Mouse (Mus musculus): ENCODE data around the gene Tspan9.

The Tspan9 gene

DNA sequence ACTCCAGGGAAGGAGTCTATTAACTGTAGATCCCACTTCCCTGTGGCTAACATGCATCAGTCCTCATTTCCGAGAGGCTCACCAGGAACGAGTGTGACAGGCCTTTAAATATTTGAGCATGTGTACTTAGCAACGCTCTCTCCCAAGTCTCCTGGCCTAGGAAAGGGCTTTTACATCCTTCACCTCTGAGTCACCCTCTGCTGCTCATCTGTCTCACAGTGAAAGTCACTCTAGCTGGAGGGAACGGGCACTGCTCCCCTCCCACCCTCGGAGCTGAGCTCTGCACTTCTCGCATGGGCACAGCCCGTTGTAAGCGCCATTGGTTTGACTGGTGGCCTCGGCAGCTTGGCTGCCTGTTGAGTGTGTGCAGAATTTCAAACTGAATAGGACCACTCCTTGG lies 169.4 kb downstream of the Tspan9 start:
- no peak for DNase-seq

DNA sequence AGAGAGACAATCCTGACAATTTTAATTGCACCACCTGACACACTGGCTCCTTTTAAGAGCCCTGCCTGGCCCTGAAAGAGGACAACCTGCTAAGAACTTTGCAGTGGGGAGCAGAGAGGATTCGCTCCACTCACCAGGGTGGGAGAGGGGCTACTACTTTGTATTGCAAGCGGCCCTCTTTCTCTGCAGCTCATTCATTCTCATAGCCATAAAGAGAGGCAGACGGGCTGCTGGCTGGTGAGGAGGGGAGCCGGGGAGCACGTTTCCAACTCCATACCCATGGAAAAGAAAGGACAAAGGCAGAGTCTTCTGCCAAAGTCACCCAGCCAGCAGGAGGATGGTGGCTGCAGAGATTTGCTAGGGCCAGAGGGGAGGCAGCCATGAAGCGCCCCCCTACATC lies 169.8 kb downstream of the Tspan9 start:
- DNase-seq, result no peak

DNA sequence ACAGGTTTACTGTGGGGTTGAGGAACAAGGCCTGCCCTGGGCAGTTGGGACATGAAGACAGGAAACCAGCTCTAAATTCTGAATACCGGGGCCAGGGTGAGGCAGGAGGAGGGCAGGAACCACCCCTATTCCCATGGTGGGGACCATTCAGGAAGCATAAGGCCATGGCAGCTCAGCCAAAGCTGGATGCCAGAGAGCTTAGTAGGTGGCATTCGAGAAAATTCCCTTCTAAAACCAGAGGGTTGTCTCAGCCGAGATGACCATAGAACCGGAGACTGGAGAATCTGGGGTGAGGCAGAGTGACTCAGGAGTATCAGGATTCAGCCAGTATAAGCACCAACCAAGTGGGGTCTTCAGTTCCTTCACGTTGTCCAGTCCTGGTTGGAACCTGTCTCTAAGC lies 171.5 kb downstream of the Tspan9 start:
- DNase-seq, result no peak

DNA sequence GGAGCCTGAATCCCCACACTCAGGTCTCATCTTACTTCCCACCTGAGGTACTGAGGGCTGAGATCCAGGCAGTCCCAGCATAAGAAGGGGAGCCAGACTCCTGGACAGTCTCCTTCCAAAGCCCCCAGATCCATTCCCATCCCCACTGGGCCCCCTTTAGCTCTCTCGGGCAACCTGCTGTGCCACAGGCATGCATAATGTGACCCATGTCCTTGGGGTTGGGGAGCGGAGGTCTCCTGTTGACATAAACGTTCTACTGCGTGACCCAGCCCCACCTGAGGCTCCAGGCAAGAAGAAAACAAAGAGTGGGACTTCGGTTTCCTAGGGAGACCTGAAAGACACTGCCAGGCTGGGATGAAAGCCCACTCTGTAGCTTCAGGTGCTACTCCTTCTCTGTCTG lies 172.5 kb downstream of the Tspan9 start:
- DNase-seq, result no peak

DNA sequence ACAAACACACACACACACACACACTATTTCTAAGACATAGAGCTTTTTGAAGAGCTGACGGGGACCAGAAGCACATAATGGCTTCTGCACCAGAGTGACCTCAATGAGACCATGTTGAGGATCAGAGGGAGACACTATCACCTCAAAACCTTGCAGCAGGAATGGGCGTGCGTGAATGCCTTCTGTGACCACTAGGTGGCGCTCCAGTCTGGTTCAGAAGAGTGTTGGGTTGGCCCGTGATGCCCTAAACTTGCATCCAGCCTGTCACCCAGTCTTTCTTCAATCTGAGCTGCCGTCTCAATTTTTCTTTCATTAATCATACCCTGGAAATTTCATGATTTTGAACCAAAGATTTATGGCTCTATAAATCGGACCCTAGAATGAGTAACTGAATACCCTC lies 173.3 kb downstream of the Tspan9 start:
- peak; percentile 48 for DNase-seq

DNA sequence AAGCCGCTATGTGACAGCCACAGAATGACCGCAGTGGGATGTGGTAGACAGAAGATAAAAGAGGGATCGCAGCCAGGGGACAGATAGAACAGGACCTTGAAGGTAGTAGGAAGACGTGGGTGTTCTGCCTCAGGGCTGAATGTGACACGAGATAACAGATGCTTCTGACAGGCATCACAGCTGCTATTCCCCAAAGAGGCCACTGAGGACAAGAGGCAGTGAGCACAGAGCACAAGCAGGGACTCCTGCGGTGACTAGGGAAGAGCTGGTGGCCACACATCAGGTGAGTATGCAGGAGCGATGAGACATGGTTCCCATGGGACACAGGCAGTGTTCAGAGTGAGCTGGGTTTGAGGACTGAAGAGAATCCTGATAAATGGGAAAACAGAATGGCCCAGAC lies 173.7 kb downstream of the Tspan9 start:
- DNase-seq, result no peak

DNA sequence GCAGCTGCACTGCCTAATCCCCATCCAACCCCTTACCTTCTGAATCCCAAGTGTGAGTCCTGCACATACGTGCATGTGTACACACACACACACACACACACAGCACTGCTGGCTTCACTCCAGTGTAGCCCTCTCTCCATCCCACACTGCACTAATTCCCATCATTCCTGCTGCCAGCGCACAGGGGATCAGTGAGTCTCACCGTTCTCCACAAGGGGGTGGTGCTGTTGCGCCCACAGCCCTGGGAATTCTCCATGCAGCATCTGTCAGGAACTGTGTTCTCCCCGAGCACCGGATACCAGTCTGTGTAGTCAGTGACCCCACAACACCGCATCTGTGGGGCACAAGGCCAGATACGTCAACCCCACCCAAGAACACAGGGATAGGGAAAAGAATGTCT lies 177.9 kb downstream of the Tspan9 start:
- no peak for DNase-seq

DNA sequence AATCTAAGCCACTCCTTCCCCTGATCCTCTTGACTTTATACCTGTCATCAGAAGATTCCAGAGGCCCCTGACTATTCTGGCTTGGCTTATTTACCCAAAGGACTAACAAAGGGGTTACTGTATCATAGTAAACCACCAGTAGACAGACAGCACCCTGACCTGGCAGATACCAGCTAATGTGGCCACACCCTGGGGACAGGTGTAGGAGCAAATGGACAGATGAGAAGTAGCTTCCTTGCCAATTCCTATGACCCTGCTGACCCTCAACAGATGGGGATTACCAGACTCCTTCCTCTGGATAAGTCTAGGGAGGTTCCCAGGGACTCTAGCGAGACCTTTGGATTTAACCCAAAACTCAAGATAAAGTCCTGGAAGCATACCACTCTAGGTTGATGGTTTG lies 183.2 kb downstream of the Tspan9 start:
- DNase-seq, result no peak

DNA sequence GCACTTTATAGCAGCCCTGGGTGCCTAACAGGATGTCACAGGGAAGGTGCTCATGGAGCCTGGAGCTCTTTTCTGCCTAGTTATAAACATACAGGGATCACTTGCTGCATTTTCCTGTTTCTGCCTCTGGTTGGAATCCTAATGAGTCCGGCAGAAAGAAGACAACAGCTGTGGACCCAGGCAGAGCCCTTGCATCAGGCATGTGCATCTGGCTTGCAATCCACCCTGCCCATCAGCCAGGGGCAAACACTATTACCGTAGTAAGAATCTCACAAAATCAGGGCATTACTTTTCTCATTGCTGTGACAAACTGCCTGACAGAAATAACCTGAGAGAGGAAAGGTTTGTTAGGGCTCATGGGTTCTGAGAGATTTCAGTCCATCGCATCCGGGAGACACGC lies 187.2 kb downstream of the Tspan9 start:
- DNase-seq, result no peak

DNA sequence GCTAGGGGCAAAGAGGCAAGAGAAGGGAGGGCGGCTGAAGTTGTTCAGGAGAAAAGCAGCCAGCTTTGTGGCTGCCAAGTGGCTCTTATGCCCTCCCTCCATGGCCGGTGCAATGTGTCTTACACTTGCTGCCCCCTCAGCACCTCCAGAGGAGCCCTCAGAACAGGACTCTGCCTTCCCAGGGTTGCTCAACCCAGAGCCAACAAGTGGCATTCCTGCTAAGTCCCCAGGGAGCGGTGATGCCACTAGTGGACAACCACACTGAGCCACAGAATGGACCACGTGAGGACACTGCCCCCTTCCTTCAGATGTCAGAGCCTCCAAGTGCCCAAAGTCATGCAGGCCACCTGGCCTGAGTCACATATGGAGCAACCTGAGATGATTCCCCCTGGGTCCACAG lies 190.3 kb downstream of the Tspan9 start:
- no peak for DNase-seq

DNA sequence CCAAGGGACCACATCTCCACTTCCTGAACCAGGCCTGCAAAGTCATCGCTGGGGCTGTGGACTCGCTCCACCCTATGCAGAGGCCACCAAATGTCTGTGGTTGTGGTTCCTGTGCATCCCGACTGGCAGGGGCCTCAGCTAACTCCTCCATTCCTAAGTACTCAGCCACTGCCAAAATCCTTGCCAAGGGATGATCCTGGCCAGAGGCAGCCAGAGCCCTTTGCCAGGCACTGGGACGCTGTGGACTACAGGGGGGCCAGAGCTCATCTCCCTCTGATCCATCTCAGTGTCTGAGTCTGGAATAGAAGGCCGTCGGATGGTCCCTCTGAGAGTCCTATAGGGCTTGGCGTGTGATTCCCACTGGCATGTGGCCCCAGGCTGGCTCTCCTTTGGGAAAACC lies 193.5 kb downstream of the Tspan9 start:
- DNase-seq, result no peak

DNA sequence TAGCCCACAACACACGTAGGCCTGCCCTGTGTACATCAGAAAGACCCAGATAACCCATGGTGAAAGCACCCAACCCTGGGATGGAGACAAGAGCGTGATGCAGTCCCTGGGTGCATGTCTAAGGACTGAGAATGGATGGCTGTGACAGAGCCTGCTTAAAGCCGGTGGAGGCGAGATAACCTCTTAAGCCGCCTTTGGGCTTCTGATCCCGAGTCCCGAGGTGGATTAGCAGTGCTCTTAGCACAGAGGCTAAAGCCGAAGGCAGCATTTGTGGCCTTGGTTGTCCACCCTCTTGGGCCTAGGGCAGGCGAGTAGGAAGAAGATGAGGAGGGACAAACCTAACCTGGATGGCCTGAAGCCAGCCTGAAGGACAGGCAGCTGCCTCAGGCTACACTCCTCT lies 194.7 kb downstream of the Tspan9 start:
- DNase-seq, result no peak

DNA sequence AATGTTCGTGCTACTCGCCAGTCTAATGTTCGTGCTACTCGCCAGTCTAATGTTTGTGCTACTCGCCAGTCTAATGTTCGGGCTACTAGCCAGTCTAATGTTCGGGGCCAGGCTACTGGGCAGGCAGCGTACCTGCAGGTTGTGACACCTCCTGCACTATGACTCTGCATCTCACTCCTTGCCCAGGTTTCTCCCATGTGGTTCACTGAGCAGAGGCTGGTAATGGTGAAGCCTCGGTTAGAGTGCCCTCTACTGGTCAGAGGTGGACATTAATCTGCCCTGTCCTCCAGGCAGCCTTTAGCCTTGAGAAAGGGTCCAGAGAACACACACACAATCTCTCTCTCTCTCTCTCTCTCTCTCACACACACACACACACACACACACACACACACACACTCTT lies 197.7 kb downstream of the Tspan9 start:
- DNase-seq, result peak; percentile 45

DNA sequence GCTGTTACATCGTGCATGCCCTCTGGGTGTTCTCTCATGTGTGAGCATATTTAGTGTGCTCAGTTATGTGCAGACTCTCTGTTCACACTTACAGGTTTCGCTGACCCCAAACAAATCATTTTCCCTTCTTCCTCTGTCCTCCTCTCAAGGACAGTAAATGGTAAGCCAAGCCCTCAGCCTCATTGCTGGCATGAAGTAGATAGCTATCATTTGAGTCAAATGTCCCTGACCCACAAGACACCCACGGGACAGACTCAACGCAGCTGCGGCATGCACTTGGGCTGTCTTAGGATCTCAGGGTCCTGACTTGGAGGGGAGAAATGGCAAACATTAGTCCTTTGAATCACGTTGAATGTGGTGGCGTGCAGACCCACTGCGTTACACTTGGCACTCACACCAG lies 201.0 kb downstream of the Tspan9 start:
- DNase-seq, result peak; percentile 27

DNA sequence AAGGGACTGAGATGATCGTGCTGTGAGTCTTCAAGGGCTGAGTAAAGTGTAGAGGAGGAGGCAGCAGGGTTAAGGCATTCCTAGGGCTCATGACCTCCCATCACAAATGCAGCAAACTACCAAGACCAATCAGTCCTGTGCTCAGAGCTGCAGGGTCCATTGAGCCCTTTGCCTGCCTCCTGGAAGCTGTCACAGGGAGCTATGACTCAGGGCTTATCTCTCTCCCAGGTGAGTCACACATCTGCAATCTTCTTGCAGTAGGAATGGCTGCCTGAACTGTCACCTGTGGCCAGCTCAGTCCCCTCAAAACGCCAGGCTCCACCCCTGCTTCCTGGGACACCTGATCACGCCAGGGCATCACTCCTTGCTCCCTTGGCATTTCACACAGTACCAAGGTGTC lies 208.3 kb downstream of the Tspan9 start:
- DNase-seq, result no peak

DNA sequence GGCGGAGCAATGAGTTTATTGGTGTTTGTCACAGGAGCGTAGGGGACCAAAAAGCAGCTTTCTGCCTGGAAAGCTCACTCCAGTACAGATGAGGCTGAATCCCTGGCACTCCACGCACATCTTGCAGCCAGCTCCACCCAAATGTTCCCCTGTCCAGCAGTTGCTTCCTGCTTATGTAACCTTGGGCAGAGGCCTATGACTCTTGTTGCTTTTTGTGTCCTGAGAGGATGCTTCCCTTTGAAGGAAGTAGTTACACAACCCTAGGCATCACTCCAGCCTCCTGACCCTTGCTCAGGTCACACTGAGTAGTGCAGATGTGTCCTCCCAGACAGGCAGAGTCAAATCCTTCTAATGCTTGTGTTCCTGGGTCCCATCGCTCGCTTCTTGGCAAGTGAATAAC lies 209.6 kb downstream of the Tspan9 start:
- DNase-seq, result peak; percentile 23

DNA sequence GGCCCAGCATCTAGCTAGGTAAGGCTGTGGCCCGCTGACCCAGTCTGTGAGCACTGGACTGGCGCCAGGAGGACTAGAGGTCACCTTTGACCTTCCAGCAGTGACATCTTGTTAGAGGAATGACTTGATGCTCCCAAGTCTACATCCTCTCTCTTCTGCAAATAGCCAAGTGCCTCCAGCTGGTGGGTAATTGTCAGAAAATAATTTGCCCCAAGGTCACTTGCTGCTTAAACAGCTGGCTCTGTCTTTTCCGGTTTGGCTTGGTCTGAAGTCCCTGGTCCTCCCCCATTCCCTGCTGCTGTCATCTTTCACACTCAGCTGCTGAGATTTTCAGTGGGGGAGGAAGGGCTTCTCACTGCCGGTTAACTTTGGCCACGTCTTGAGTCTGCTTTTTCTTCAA lies 210.7 kb downstream of the Tspan9 start:
- peak; percentile 31 for DNase-seq

DNA sequence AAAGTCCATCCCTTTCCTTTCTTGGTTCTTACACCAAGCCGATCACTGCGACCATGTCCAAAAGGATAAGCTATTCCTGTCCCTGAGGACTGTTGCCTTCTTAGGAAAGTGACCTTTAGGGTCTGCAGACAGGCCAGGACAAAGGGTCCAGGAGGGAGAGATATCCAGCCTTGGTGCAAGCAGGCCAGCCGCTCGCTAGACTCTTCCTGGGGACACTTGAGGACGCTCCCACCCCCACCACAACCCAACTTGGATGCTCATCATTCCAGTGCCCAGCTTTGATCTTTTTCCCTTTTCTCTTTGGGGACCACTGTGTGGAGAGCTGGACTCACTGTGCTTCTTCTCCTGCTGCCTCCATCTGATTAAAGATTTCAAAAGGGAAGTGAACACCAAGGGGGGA lies 214.7 kb downstream of the Tspan9 start:
- no peak for DNase-seq

DNA sequence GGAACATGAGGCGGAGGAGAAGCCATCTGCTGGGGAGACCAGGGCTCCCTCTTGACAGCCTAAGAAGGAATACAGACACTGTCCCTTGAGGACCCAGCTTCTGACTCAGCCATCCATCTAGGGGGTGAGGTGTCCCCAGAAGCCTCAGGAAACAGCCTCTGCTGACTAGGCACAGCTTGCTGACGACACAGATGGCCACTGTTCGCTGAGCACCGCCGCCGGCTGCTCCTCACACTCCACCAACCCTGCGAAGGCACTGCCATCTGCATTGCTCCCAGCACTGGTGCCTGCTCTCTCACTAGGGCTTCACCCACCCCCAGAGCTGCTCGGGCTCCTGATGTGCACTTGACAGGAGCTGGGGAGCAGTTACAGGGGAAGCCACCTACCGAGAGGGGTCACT lies 217.5 kb downstream of the Tspan9 start:
- DNase-seq, result no peak

DNA sequence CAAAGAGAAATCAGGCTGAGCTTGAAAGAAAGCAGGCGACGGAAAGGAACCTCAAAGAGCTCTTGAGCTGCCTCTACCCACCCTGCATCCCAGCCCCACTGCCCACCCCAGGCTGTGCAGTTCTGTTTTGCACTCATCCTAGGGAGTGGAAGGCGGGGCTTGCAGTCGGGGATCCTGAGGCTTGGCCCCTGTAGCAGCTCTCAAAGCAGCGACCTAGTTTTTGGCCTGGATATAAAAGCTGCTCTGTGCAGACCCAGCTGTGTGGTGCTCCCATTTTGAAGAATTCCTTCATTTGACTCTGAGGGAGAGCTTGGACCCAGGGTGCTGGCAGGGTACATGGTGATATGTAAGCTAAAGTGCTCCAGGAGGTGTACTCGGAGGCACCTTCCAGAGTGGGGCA lies 218.6 kb downstream of the Tspan9 start:
- no peak for DNase-seq

DNA sequence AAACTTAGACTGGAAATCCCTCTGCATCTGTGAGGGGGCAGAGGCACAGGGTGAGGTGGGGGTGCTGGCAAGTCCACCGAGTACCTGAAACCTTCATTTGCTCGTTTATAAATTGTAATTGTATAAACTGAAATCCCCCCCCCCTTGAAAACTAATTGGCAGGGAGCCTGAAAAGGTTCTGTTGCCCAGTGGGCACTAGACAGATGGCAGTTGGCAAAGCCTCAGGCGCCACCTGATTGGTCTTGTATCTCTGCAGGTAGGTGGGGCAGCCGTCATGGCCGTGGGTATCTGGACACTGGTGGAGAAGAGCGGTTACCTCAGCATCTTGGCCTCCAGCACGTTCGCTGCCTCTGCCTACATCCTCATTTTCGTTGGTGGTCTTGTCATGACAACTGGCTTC lies 220.1 kb downstream of the Tspan9 start:
- no peak for DNase-seq

DNA sequence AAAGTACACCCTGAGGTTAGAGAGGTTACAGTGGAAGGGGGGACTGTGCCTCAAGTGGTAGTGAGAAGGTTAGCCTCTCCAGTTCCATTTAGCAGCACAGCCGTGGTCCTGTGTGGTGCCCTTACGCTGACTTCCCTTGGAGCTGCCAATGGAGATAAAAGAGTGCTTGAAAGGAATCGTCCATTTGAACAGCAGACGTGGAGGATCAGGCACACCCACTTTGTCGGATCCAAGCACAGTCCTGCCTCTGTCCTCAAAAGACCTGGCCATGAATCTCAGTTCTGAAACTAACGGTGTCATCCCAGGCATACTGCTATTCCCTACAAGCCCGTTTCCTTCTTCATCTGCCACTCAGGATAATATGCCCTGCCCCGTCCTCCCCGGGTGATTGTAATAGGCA lies 221.4 kb downstream of the Tspan9 start:
- DNase-seq, result no peak

DNA sequence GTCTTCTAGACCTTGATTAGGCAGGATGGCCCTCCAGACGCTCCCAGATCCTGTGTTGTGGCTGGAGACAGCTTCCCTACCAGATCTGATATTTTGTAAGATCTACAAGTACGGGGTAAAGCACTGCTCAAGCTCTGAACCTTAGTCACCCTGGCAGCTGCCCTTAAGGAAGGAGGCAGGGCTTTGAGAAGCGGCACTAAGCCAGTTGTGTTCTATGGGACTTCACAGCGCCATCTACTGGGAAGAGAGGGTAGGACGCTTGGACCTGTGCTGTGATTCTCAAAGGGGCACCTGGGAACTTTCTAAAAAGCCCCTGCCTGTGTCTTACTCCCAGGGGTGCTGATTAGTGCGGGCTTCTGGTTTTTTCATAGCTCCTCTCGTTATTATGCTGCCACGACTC lies 222.7 kb downstream of the Tspan9 start:
- peak; percentile 54 for DNase-seq

DNA sequence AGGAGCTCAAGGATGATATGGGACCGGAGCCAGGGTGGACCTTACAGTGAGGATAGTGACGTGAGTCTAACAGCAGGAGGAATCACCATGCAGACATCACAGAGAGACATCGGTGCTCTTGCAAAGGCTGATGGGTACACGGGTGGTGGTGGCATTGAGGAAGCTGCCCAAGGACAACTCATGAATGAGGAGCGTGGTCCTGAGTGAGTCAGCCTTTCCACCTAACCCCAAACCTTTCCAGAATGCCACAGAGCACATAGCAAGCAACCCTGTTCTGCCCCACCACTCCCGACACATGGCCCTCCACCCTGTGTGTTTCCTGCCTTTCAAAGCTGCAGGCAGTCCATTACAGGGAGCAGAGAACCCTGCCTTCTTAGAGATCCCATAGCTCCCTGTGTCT lies 223.9 kb downstream of the Tspan9 start:
- DNase-seq, result no peak

DNA sequence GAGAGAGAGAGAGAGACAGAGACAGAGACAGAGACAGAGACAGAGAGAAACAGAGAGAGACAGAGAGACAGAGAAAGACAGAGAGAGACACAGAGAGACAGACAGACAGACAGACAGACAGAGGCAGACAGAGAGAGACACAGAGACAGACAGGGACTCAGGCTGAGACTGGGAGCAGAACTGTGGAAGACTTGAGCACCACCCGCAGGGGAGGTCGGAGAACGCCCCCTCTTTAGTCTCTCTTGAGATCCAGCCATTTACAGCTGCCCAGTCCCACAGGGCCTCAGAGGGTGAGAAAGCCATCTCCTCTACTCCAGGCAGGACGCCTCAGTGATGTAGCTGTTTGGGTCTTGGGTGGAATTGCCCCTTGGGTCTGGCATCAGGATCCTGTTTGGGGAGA lies 225.7 kb downstream of the Tspan9 start:
- DNase-seq, result no peak

DNA sequence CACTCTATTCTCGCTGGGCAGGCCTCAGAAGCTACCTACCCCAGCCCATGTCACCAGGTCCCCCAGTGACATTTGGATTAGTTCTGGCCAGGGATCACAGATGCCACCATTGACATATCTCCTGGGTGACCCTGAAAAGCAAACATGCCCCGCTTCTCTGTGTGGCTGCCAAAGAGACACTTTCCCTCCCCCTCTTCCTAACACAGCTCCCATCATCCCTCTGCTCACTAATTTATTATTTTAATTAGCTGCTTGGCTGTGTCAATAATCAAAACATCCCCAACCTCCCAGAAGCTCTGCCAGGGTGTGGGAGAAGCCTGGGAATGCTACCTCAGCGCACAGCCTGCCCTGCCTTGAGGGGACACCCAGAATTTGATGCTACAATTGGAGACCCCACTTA lies 226.4 kb downstream of the Tspan9 start:
- DNase-seq, result no peak
